Comparison of ENCODE assay signal across 14 mouse cellular contexts in the genomic region with DNA sequence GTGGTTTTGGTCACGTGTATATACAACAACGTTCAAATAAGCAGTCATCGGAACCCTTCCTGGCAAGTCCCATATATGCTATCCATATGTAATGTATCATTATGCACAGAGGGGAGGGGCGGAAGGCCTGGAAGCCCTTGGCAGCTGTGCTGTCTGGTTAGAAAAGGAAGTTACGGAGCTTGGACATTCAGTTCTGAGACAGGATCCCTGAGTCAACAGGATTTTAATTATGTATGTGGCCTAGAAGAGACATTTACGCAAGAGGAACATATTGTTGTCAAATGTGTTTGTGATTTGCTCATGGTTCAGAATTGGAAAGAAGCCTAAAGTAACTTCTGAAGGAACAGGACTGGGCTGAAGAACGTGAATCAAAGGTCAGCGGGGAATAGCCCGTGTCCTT. TPM values are rescaled to one million over a fixed set of nuclear protein-coding genes. Genes with fewer than 3 reads are reported as not detected.
DNase-seq lines count a peak whose midpoint lies in the region; ATAC-seq and TF ChIP-seq lines count a peak whose summit lies in the region.
"Had no signal": no experiment of that assay in that cellular context is flagged by ENCODE, and none has a peak within 500 bp of the region (broad histone marks: within the 10 kb centered on the region; RNA-seq: fewer than 3 reads in every experiment).

No protein-coding gene starts in this region.

- no peak overlapping the region; the same call in 1 of the 2 replicates for H3K27ac ChIP-seq in kidney, embryonic 14.5 days (ENCODE audit: low read depth, low read length)
- peak overlapping the region; percentile 12; the same call in 1 of the 2 replicates for H3K27ac ChIP-seq in embryonic facial prominence, embryonic 12.5 days
- H3K27ac ChIP-seq in kidney, postnatal 0 days: peak overlapping the region; percentile 50

- H3K36me3 ChIP-seq in kidney, embryonic 14.5 days (ENCODE audit: control insufficient read depth, insufficient read depth, low read length): no peaks in the 10 kb centered on the region
- H3K36me3 ChIP-seq in embryonic facial prominence, embryonic 12.5 days: no peaks in the 10 kb centered on the region
- H3K36me3 ChIP-seq in kidney, postnatal 0 days (ENCODE audit: insufficient read depth, low read length): no peaks in the 10 kb centered on the region
- H3K36me3 ChIP-seq: heart, embryonic 12.5 days had no signal

- no peaks in the 10 kb centered on the region for H3K9me3 ChIP-seq in kidney, embryonic 14.5 days (ENCODE audit: control insufficient read depth, low read length)
- no peaks in the 10 kb centered on the region for H3K9me3 ChIP-seq in embryonic facial prominence, embryonic 12.5 days
- H3K9me3 ChIP-seq in kidney, postnatal 0 days (replicated peaks; ENCODE audit: low read length): no peaks in the 10 kb centered on the region
- H3K9me3 ChIP-seq: heart, embryonic 12.5 days had no signal

- ATAC-seq in kidney, embryonic 14.5 days (ENCODE audit: low FRiP score, low TSS enrichment): no peak
- no peak for ATAC-seq in embryonic facial prominence, embryonic 12.5 days (ENCODE audit: insufficient number of reproducible peaks, insufficient read depth, low FRiP score, low TSS enrichment)
- peak; percentile 62; the same call in 1 of the 2 replicates for ATAC-seq in kidney, postnatal 0 days (replicated peaks; ENCODE audit: low FRiP score, low read depth)
- ATAC-seq: forebrain, postnatal 0 days; hindbrain, embryonic 16.5 days; midbrain, embryonic 16.5 days had no signal

- no peak overlapping the region for H3K4me3 ChIP-seq in kidney, embryonic 14.5 days (ENCODE audit: low read length)
- H3K4me3 ChIP-seq in embryonic facial prominence, embryonic 12.5 days: no peak overlapping the region
- H3K4me3 ChIP-seq in kidney, postnatal 0 days (replicated peaks; ENCODE audit: low read depth, low read length): no peak overlapping the region
- H3K4me3 ChIP-seq: heart, embryonic 12.5 days had no signal

- DNase-seq in kidney, adult 18-20 months: peak; percentile 9
- DNase-seq in adipocyte (ENCODE audit: low spot score): peak; percentile 86
- peak; percentile 91 for DNase-seq in kidney, postnatal 0 days (ENCODE audit: low spot score)
- DNase-seq in ovary, postnatal 10 days (ENCODE audit: low spot score): no peak
- DNase-seq in Muller cell, postnatal 12 days (ENCODE audit: inconsistent ontology term): no peak
- DNase-seq in T-cell, adult 2 months (ENCODE audit: low spot score): no peak
- DNase-seq: embryo, embryonic 11 days; forebrain, postnatal 0 days; right cerebral cortex, postnatal 14 days had no signal

- TF ChIP-seq CTCF in kidney, postnatal 0 days (IDR thresholded peaks at IDR 0.05; ENCODE audit: low read depth): no peak

- 0 out of 2 replicates have a peak, but pooled peaks cover 6% of the 10 kb centered on the region for H3K4me1 ChIP-seq in kidney, embryonic 14.5 days (ENCODE audit: control insufficient read depth, insufficient read depth, low read length)
- peaks cover 11% of the 10 kb centered on the region; the same call in 1 of the 2 replicates for H3K4me1 ChIP-seq in embryonic facial prominence, embryonic 12.5 days
- no peaks in the 10 kb centered on the region for H3K4me1 ChIP-seq in kidney, postnatal 0 days (replicated peaks; ENCODE audit: insufficient read depth, low read length)
- H3K4me1 ChIP-seq: heart, embryonic 12.5 days had no signal

- H3K27me3 ChIP-seq in kidney, embryonic 14.5 days (ENCODE audit: control insufficient read depth, insufficient read depth, low read length): no peaks in the 10 kb centered on the region
- no peaks in the 10 kb centered on the region for H3K27me3 ChIP-seq in embryonic facial prominence, embryonic 12.5 days
- no peaks in the 10 kb centered on the region for H3K27me3 ChIP-seq in kidney, postnatal 0 days (ENCODE audit: insufficient read depth, low read length)
- H3K27me3 ChIP-seq: heart, embryonic 12.5 days had no signal

- H3K9ac ChIP-seq in kidney, embryonic 14.5 days (ENCODE audit: low read depth, low read length): no peak overlapping the region
- H3K9ac ChIP-seq in embryonic facial prominence, embryonic 12.5 days: no peak overlapping the region
- no peak overlapping the region for H3K9ac ChIP-seq in kidney, postnatal 0 days (ENCODE audit: low read depth, low read length)
- H3K9ac ChIP-seq: forebrain, postnatal 0 days; heart, embryonic 12.5 days had no signal

- 67% methylated on average over 9 of the region's 9 CpGs for WGBS in kidney, embryonic 14.5 days
- WGBS in embryonic facial prominence, embryonic 12.5 days: 54% methylated on average over 9 of the region's 9 CpGs
- 52% methylated on average over 9 of the region's 9 CpGs for WGBS in kidney, postnatal 0 days

- H3K4me2 ChIP-seq in kidney, embryonic 14.5 days (replicated peaks; ENCODE audit: low read depth, low read length): no peak overlapping the region
- H3K4me2 ChIP-seq in embryonic facial prominence, embryonic 12.5 days (replicated peaks): no peak overlapping the region
- no peak overlapping the region for H3K4me2 ChIP-seq in kidney, postnatal 0 days (ENCODE audit: low read length)
- H3K4me2 ChIP-seq: heart, embryonic 12.5 days had no signal

RNA-seq across cellular contexts. Expression of a gene that starts 42.3 kb away (rescaled TPM):
- polyA plus RNA-seq in kidney, embryonic 14.5 days (2014; fragmentation: Nextera tagmentation; extraction: Ambion mirVana): 22.4 and 30.9 TPM in 2 replicates
- 56.8 and 63.7 TPM in 2 replicates for polyA plus RNA-seq in embryonic facial prominence, embryonic 12.5 days (2016; fragmentation: Nextera tagmentation; extraction: Ambion mirVana)
- 74.8 and 86.4 TPM in 2 replicates for polyA plus RNA-seq in kidney, postnatal 0 days (2015; fragmentation: Nextera tagmentation; extraction: Ambion mirVana)

Comparison
In these comparisons a context has a peak if more than half of its experiments do, and no peak if none do; other contexts are left out.
1. DNase-seq: peak in kidney, adult 18-20 months (single experiment), adipocyte (single experiment) and kidney, postnatal 0 days (single experiment); none in ovary, postnatal 10 days (single experiment), Muller cell, postnatal 12 days (single experiment) and T-cell, adult 2 months (single experiment).